Mouse (Mus musculus) ES-E14 (cell line): Measurements from ENCODE around the gene Exog. TPM values are rescaled to one million over a fixed set of nuclear protein-coding genes. Genes with fewer than 3 reads are reported as not detected.

Experiments used
- DNase-seq: peaks from one replicate; pipeline ENCODE4 v3.0.0-alpha.2; 2013; ENCODE audit warnings: low read depth, low spot score
- H3K27ac ChIP-seq: 2 replicates; pipeline ENCODE4 v1.5.1; 2012; ENCODE audit warnings: low read depth, mild to moderate bottlenecking, low read length, moderate library complexity, mixed read lengths; ENCODE audit not compliant: poor library complexity, insufficient read depth, severe bottlenecking
- H3K36me3 ChIP-seq: 2 replicates; pipeline ENCODE4 v1.6.1; 2012; ENCODE audit warnings: mild to moderate bottlenecking, low read length, moderate library complexity, mixed read lengths; ENCODE audit not compliant: control insufficient read depth, poor library complexity, insufficient read depth, severe bottlenecking
- H3K4me1 ChIP-seq, 2 experiments: fragments of 150-350 bp in 1 of 2; sonication (generic) in 1 of 2; 2 replicates each; pipeline ENCODE4 v1.6.1; 2012; ENCODE audit warnings: low read length in 2 of 2, mild to moderate bottlenecking in 1 of 2, mixed read lengths in 1 of 2; ENCODE audit not compliant: control insufficient read depth in 2 of 2, insufficient read depth in 2 of 2, poor library complexity in 1 of 2
- H3K4me3 ChIP-seq, 2 experiments: fragments of 150-350 bp in 1 of 2; sonication (generic) in 1 of 2; 2 replicates each; pipeline ENCODE4 v1.5.1; 2012; ENCODE audit warnings: low read length in 2 of 2, low read depth in 1 of 2, mild to moderate bottlenecking in 1 of 2, mixed read lengths in 1 of 2; ENCODE audit not compliant: insufficient read depth in 1 of 2, poor library complexity in 1 of 2, severe bottlenecking in 1 of 2
- H3K9ac ChIP-seq: 2 replicates; pipeline ENCODE4 v1.6.1; 2012; ENCODE audit warnings: low read depth, mild to moderate bottlenecking, low read length, mixed read lengths; ENCODE audit not compliant: poor library complexity, insufficient read depth, severe bottlenecking
- H3K9me3 ChIP-seq: fragments of 150-350 bp; sonication (generic); 2 replicates; pipeline ENCODE4 v1.6.1; 2012; ENCODE audit warnings: low read depth, mild to moderate bottlenecking, low read length; ENCODE audit not compliant: control insufficient read depth, insufficient read depth
- CHD2 ChIP-seq: IDR thresholded peaks from 2 replicates; pipeline ENCODE4 v1.6.1; 2014; ENCODE audit warnings: mild to moderate bottlenecking, low read depth, low read length, inconsistent platforms
- HCFC1 ChIP-seq: IDR thresholded peaks from 2 replicates; pipeline ENCODE4 v1.6.1; 2012; ENCODE audit warnings: low read length, inconsistent platforms, borderline replicate concordance; ENCODE audit not compliant: insufficient read depth
- MAFK ChIP-seq: IDR thresholded peaks from 2 replicates; pipeline ENCODE4 v1.6.1; 2014; ENCODE audit warnings: mild to moderate bottlenecking, low read depth, low read length, inconsistent platforms; ENCODE audit not compliant: insufficient read depth
- ZC3H11A ChIP-seq: IDR thresholded peaks from 2 replicates; pipeline ENCODE4 v1.6.1; 2012; ENCODE audit warnings: low read depth, mild to moderate bottlenecking, inconsistent platforms, low read length, borderline replicate concordance
- ZNF384 ChIP-seq: IDR thresholded peaks from 2 replicates; pipeline ENCODE4 v1.6.1; 2012; ENCODE audit warnings: low read depth, low read length, inconsistent platforms
- in situ Hi-C, 2 experiments: fragments of 600-800 bp; cut with MboI; formaldehyde crosslinking; loops; one replicate each; pipeline ENCODE4 v1.15.1; 2025; ENCODE audit warnings: low sequenced_read_pairs in 2 of 2, inconsistent platforms in 1 of 2; ENCODE audit not compliant: unreplicated experiment in 2 of 2
- total RNA-seq: library from RNA; depleted of rRNA; stranded (reverse); fragments of 300-350 nt; gene quantifications from 2 replicates; pipeline ENCODE4 v1.2.3, GENCODE M21; 2012

The Exog gene
- total RNA-seq, 1 experiment: 11.9 TPM

DNA sequence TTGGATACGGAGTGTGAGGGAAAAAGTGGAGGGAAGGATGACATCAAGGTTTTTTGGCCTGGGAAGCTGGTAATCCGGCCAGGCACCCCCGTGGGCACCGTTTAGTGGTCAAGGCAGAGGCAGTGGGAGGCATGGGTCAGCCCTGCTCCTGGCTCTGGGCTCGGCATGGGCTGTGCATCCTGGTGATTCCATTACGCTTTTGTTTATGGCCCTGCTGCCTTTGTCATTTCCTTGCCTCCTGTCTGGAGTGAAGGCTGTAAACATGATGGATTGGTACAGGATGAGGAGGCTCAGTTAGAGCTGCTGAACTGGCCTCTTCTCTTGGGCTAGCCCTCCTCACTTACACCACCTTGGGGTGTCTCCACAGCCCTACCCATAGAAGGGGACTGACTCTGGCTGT is 33.0 kb downstream of the Exog start:
- Histone ChIP-seq H3K27ac (no peak overlapping the region), H3K36me3 (no peaks in the 10 kb centered on the region; the same call in 1 of the 2 replicates), H3K9ac (no peak overlapping the region), H3K4me1 (no peaks in the 10 kb centered on the region), H3K4me3 (no peak overlapping the region), H3K9me3 (no peaks in the 10 kb centered on the region)
- no peak for DNase-seq
- in situ Hi-C loops: no loop called here
- TF ChIP-seq HCFC1 (no peak), MAFK (no peak), ZC3H11A (no peak), ZNF384 (no peak), CHD2 (no peak)

DNA sequence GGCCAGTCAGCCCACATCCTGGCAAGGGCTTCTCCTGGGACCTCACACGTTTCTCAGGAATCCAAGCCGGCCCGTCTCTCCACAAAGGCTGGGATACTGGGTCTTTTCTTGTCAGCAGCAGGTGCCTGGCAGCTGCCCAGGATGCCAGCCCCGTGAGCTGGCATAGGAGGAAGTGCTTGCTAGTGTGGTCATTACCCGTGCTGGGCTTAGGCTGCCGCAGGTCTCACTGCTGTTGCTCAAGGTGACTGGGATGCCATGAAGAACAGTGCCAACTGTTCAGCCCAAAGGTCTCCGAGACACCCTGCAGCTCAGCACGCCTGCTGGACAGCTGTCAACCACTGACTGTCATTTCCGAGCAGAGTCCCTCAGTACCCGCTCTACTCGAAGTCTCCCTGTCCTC is 33.6 kb downstream of the Exog start:
- no peaks in the 10 kb centered on the region for H3K9me3 ChIP-seq
- H3K4me1 ChIP-seq: peaks cover 0 to under 1% of the 10 kb centered on the region in 2 experiments; a peak in 1 of 4 replicates
- DNase-seq: no peak
- no peak overlapping the region for H3K9ac ChIP-seq
- in situ Hi-C loops: no loop called here
- TF ChIP-seq HCFC1 (no peak), ZNF384 (no peak), CHD2 (no peak), MAFK (no peak), ZC3H11A (no peak)
- H3K4me3 ChIP-seq: no peak overlapping the region
- no peak overlapping the region; the same call in 1 of the 2 replicates for H3K27ac ChIP-seq
- no peaks in the 10 kb centered on the region; the same call in 1 of the 2 replicates for H3K36me3 ChIP-seq

DNA sequence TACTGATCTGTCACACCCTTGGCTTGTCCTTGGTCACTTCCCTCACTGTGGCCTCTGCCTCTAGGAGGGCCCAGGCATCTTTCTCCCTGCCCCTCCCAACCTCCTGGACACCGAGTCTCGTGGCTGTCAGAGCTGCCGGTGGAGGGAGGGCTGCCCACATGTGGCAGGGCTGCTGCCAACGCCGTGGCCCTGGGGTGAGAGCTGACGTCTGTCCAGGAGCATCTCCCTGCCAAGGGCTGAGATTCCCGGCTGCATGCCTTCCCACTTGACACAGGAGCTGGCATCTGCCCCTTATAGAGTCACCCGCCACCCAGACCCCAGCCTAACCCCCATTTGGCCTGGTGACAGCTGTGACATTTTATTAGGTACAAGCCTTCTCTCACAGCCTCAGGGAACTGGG is 34.6 kb downstream of the Exog start:
- Histone ChIP-seq H3K27ac (no peak overlapping the region), H3K36me3 (no peaks in the 10 kb centered on the region; the same call in 1 of the 2 replicates), H3K9me3 (no peaks in the 10 kb centered on the region), H3K4me1 (peaks cover 0 to 7% of the 10 kb centered on the region in 2 experiments; a peak in 1 of 4 replicates), H3K9ac (no peak overlapping the region), H3K4me3 (no peak overlapping the region)
- in situ Hi-C loops: no loop called here
- no peak for DNase-seq
- TF ChIP-seq ZC3H11A: no peak
- no peak for TF ChIP-seq HCFC1
- TF ChIP-seq CHD2: no peak
- no peak for TF ChIP-seq MAFK

DNA sequence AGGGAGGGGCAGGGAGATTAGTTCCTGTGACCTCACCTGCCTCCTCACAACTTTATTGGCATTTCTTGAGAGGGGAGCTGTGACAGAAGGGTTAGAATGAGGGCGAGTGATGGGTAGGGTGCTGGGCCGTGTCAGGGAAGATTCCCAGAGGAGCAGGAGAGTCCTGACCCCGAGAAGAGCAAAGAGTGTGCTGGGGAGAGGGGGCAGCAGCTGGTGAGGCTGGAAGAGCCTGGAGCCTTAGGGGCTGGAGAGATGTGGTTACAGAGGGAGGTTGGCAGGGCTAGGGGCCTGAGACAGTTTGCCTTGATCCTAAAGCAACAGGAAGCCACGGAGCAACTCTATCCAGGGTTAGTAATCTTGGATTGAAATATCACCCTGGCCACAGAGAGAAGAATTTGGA is 36.9 kb downstream of the Exog start:
- TF ChIP-seq ZC3H11A (no peak), MAFK (no peak), CHD2 (no peak)
- H3K4me1 ChIP-seq: peaks cover 0 to 9% of the 10 kb centered on the region in 2 experiments; a peak in 1 of 4 replicates
- H3K9me3 ChIP-seq: no peaks in the 10 kb centered on the region
- no peak overlapping the region for H3K9ac ChIP-seq
- in situ Hi-C loops: no loop called here
- no peak for DNase-seq
- no peak overlapping the region for H3K27ac ChIP-seq
- no peaks in the 10 kb centered on the region; the same call in 1 of the 2 replicates for H3K36me3 ChIP-seq
- no peak overlapping the region for H3K4me3 ChIP-seq
